Mouse (Mus musculus): Measurements from ENCODE around the gene Cadps. TPM values are rescaled to one million over a fixed set of nuclear protein-coding genes. Genes with fewer than 3 reads are reported as not detected.
A peak's percentile ranks its signal among the peaks of the same experiment; 100 is the strongest.

The Cadps gene
- polyA plus RNA-seq, 1 experiment from 2014 or later, result 0.13 TPM

- Histone ChIP-seq H3K4me2 (ENCODE audit: low read length) (no peak overlapping the region), H3K27me3 (ENCODE audit: insufficient read depth, low read length) (no peaks in the 10 kb centered on the region), H3K4me3 (replicated peaks; ENCODE audit: low read depth, low read length) (no peak overlapping the region), H3K4me1 (replicated peaks; ENCODE audit: insufficient read depth, low read length) (no peaks in the 10 kb centered on the region), H3K36me3 (ENCODE audit: insufficient read depth, low read length) (no peaks in the 10 kb centered on the region), H3K27ac (no peak overlapping the region), H3K9me3 (replicated peaks; ENCODE audit: low read length) (no peaks in the 10 kb centered on the region), H3K9ac (ENCODE audit: low read depth, low read length) (no peak overlapping the region)
- no peak for TF ChIP-seq CTCF (IDR thresholded peaks at IDR 0.05; ENCODE audit: low read depth)
- 36% methylated on average over 1 of the region's 1 CpGs for WGBS
- ATAC-seq (replicated peaks; ENCODE audit: low FRiP score, low read depth) (no peak), DNase-seq (ENCODE audit: low spot score) (no peak)
Measured at GRCm38 (mm10) chr14:12837902-12838301, 15.0 kb upstream of the Cadps start.

- ATAC-seq (replicated peaks; ENCODE audit: low FRiP score, low read depth), result no peak
- H3K9ac ChIP-seq (ENCODE audit: low read depth, low read length), result no peak overlapping the region
- no peak for TF ChIP-seq CTCF (IDR thresholded peaks at IDR 0.05; ENCODE audit: low read depth)
Measured at GRCm38 (mm10) chr14:12823781-12824180, 902 bp upstream of the Cadps start.

GRCm38 (mm10) chr14:12821831-12822490 is 918 bp downstream of the Cadps start:
- Histone ChIP-seq H3K4me1 (replicated peaks; ENCODE audit: insufficient read depth, low read length) (0 out of 2 replicates have a peak, but pooled peaks cover 9% of the 10 kb centered on the region), H3K27ac (no peak overlapping the region), H3K27me3 (ENCODE audit: insufficient read depth, low read length) (peaks cover 20% of the 10 kb centered on the region), H3K36me3 (ENCODE audit: insufficient read depth, low read length) (no peaks in the 10 kb centered on the region), H3K4me2 (ENCODE audit: low read length) (peak overlapping the region; percentile 69), H3K9ac (ENCODE audit: low read depth, low read length) (no peak overlapping the region), H3K4me3 (replicated peaks; ENCODE audit: low read depth, low read length) (peak overlapping the region; percentile 35), H3K9me3 (replicated peaks; ENCODE audit: low read length) (no peaks in the 10 kb centered on the region)
- TF ChIP-seq CTCF (IDR thresholded peaks at IDR 0.05; ENCODE audit: low read depth), result no peak
- DNase-seq (ENCODE audit: low spot score), result peak; percentile 16
- under 1% methylated on average over 58 of the region's 58 CpGs for WGBS
- ATAC-seq (replicated peaks; ENCODE audit: low FRiP score, low read depth), result peak; percentile 49; the same call in 1 of the 2 replicates

More at GRCm38 (mm10) chr14:12823781-12824180, 902 bp upstream of the Cadps start:
- Histone ChIP-seq H3K27me3 (ENCODE audit: insufficient read depth, low read length) (peaks cover 20% of the 10 kb centered on the region), H3K9me3 (replicated peaks; ENCODE audit: low read length) (no peaks in the 10 kb centered on the region), H3K4me3 (replicated peaks; ENCODE audit: low read depth, low read length) (no peak overlapping the region), H3K27ac (no peak overlapping the region), H3K4me1 (replicated peaks; ENCODE audit: insufficient read depth, low read length) (0 out of 2 replicates have a peak, but pooled peaks cover 9% of the 10 kb centered on the region), H3K4me2 (ENCODE audit: low read length) (no peak overlapping the region), H3K36me3 (ENCODE audit: insufficient read depth, low read length) (no peaks in the 10 kb centered on the region)
- peak; percentile 76 for DNase-seq (ENCODE audit: low spot score)
- WGBS, result 11% methylated on average over 6 of the region's 6 CpGs

GRCm38 (mm10) chr14:12821156-12821813 is 1.6 kb downstream of the Cadps start:
- ATAC-seq (replicated peaks; ENCODE audit: low FRiP score, low read depth) (no peak), DNase-seq (ENCODE audit: low spot score) (peak; percentile 2)
- WGBS, result under 1% methylated on average over 13 of the region's 13 CpGs
- H3K4me3 ChIP-seq (replicated peaks; ENCODE audit: low read depth, low read length), result peak overlapping the region; percentile 35
- no peaks in the 10 kb centered on the region for H3K9me3 ChIP-seq (replicated peaks; ENCODE audit: low read length)
- TF ChIP-seq CTCF (IDR thresholded peaks at IDR 0.05; ENCODE audit: low read depth), result no peak
- no peaks in the 10 kb centered on the region for H3K36me3 ChIP-seq (ENCODE audit: insufficient read depth, low read length)
- peaks cover 20% of the 10 kb centered on the region for H3K27me3 ChIP-seq (ENCODE audit: insufficient read depth, low read length)
- 0 out of 2 replicates have a peak, but pooled peaks cover 9% of the 10 kb centered on the region for H3K4me1 ChIP-seq (replicated peaks; ENCODE audit: insufficient read depth, low read length)
- no peak overlapping the region for H3K27ac ChIP-seq
- H3K9ac ChIP-seq (ENCODE audit: low read depth, low read length), result no peak overlapping the region
- H3K4me2 ChIP-seq (ENCODE audit: low read length), result peak overlapping the region; percentile 69

- WGBS, result 87% methylated on average over 1 of the region's 1 CpGs
- ATAC-seq (replicated peaks; ENCODE audit: low FRiP score, low read depth) (no peak), DNase-seq (ENCODE audit: low spot score) (no peak)
- H3K9ac ChIP-seq (ENCODE audit: low read depth, low read length), result no peak overlapping the region
- H3K36me3 ChIP-seq (ENCODE audit: insufficient read depth, low read length), result no peaks in the 10 kb centered on the region
- no peaks in the 10 kb centered on the region for H3K9me3 ChIP-seq (replicated peaks; ENCODE audit: low read length)
- H3K4me3 ChIP-seq (replicated peaks; ENCODE audit: low read depth, low read length), result no peak overlapping the region
- no peak for TF ChIP-seq CTCF (IDR thresholded peaks at IDR 0.05; ENCODE audit: low read depth)
- 0 out of 2 replicates have a peak, but pooled peaks cover 9% of the 10 kb centered on the region for H3K4me1 ChIP-seq (replicated peaks; ENCODE audit: insufficient read depth, low read length)
- H3K27me3 ChIP-seq (ENCODE audit: insufficient read depth, low read length), result peaks cover 20% of the 10 kb centered on the region
- no peak overlapping the region for H3K4me2 ChIP-seq (ENCODE audit: low read length)
- no peak overlapping the region for H3K27ac ChIP-seq
Measured at GRCm38 (mm10) chr14:12820149-12820548, 2.7 kb downstream of the Cadps start.

GRCm38 (mm10) chr14:12818442-12818841 is 4.4 kb downstream of the Cadps start:
- 0 out of 2 replicates have a peak, but pooled peaks cover 9% of the 10 kb centered on the region for H3K4me1 ChIP-seq (replicated peaks; ENCODE audit: insufficient read depth, low read length)
- DNase-seq (ENCODE audit: low spot score) (no peak), ATAC-seq (replicated peaks; ENCODE audit: low FRiP score, low read depth) (no peak)
- H3K9ac ChIP-seq (ENCODE audit: low read depth, low read length), result no peak overlapping the region
- no peaks in the 10 kb centered on the region for H3K9me3 ChIP-seq (replicated peaks; ENCODE audit: low read length)
- no peaks in the 10 kb centered on the region for H3K36me3 ChIP-seq (ENCODE audit: insufficient read depth, low read length)
- WGBS, result 89% methylated on average over 1 of the region's 1 CpGs
- TF ChIP-seq CTCF (IDR thresholded peaks at IDR 0.05; ENCODE audit: low read depth), result no peak
- peaks cover 18% of the 10 kb centered on the region for H3K27me3 ChIP-seq (ENCODE audit: insufficient read depth, low read length)
- H3K4me2 ChIP-seq (ENCODE audit: low read length), result no peak overlapping the region
- H3K4me3 ChIP-seq (replicated peaks; ENCODE audit: low read depth, low read length), result no peak overlapping the region
- no peak overlapping the region for H3K27ac ChIP-seq

Data from kidney, postnatal 0 days (tissue).